Mouse (Mus musculus) kidney, adult 18-20 months (tissue): ENCODE data around the gene Smarcb1.

Experiments
- DNase-seq: peaks from one replicate; pipeline ENCODE4 v3.0.0; 2021

Gene Smarcb1

DNA sequence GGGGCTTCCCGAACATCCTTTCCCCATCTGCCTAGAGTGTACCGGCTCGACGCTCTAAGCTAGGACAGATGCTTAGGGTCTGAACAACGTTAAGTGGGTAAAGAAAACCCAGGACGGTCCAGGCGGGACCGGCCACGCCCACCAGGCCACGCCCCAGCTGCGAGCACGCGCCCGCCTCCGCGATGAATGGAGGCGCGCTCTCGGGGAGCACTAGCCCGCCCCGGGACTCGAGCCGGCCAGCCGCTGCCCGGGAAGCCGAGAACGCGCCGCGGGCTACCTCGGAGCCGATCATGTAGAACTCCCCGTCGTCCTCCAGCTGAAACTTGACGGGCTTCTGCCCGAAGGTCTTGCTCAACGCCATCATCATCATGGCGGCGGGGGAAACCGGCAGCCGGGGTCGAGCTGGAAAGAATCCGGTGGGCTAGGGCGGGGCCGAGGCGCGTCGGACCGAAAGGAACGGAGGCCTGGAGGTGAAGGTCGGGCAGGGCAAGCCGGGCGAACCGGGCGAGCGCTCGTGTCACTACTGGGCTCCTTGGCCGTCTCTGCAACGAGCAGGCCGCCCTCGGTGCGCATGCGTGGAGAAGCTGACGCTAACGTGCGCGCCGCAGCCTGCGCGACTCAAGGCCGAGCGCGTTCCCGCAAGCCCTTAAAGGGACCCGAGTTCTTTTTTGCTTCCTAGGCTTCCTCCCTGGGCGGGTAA lies at the start of gene Smarcb1:
TSS of gene Smarcb1 (minus strand) at position 592 of the 700 bp plus-strand sequence.
- peak; percentile 97 for DNase-seq

DNA sequence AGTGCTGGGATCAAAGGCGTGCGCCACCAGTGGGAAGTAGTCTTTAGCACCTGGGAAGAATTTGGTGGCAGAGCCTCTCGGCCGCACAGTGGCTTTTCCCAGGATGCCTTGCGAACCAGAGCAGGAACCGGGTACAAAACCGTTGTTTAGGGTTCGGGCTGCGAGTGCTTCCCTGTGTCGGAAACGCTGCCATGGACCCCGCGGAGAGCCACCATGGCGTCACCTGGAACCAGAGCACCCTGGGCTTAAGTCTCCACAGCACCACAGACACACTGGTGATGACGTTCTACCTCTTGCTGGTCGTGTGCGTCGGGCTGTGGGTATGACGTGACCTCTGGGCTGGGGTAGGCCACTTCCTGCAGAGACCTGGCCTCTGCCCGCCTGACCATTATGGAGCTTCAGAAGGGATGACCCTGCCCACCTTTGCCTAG lies 33.0 kb upstream of the Smarcb1 start, which contains the start of gene Gm5134:
TSS of gene Gm5134 (plus strand) at position 134 of the 431 bp plus-strand sequence.
- DNase-seq = no peak

DNA sequence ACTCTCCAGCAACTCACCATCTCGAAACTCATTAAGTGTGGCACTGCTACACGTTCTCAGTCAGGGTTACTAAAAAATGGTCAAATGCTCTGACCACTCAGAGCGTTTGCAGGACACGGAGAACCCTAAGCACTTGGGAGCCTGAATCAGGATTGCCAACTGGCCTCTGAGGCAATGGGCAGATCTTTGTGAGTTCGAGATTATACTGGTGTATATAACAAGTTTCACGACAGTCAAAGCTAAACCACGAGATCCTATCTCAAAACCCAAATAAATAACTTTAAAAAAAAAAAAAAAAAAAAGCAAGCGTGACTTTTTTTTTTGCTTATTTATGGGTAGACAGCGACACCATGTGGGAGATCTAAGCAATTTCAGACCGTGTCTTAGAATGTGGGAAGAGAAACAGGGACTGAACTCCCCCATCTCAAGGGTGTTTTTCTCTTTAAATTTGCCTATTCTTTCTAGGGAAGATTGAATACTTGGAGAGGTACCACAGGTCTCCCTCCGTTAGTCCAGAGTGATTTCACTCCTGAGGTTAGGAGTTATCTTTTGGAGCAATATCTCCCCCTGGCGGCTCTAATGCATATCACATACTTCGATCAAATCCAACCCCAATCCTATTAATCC lies 30.1 kb upstream of the Smarcb1 start:
- DNase-seq = peak; percentile 66

DNA sequence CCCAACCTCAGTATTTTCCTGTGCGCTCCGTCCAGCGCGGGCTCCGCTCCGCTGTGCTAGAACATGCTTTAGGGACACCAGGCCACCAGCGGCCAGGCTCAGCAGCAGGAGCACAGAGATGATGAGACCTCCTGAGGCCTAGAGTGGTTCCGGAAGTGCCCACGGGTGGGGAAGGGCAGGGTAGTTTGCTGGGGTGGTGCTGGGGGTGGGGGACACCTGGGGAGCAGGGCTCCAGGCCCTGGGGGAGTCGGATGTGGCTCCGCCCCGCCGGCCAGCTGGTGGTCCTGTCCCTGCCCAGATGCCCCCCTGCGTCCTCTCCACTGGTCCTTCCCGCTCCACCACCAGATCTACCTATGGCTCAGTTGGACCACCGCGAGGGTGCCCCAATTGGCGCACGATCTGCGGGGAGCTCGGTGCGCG lies 29.4 kb upstream of the Smarcb1 start:
- peak; percentile 34 for DNase-seq

DNA sequence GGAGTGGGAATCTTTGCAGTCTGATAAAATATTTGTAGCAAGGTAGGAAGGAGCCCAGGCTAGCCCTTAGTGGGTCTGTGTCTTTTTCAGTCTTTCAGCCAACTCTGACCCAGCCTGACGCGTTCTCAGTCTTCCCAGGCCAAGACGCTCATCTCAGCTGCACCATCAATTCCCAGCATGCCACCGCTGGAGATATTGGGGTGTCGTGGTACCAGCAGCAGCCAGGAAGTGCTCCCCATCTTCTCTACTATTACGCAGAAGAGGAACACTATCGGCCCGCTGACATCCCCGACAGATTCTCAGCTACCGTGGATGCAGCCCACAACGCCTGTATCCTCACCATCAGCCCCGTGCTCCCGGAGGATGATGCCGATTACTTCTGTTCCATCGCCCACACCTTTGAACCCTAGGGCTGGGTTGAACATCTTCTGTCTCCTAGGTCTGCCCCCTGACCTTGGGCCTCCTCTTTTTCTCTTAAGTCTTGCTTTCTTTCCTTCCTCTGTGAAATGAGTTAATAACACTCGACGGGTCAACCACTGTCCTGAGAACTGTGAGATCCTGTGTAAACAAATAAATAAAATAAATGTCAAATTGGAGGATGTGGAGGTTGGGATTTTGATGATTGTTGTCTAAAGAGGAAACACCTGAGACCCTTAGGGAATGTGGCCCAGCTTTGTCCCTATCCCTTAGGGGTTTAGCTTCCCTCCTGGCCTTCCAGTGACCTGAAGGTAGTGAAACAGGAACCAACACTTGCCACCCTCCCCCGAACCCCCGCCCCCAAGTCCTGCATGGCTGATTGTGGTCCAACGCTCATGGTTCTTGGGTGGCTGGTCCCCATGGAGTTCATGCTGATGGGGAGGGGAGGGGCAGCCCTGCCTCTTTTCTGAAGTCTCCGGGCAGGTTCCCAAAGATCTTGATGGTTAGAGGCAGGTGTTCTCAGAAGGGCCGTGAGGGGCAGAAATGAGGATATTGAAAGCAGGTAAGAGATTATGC lies 27.9 kb upstream of the Smarcb1 start:
- DNase-seq = no peak

DNA sequence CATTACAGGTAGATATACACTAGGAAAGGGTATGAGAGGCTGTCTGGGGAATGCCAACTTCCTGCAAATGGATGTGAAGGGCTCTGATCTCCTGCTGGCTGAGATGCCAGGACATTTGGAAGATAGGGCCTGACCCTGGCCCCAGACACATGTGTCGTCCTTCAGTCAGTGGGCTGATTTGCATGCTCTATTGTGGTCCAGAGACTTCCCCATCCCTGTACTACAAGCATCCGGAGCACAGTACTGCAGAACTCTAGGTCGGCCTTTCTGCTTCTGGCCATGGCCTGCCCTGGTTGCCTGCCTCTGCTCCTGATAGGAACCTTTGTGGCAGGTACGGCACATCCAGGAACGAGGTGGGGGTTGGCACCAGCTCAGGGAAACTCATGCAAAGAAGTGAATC lies 26.7 kb upstream of the Smarcb1 start:
- DNase-seq = no peak

DNA sequence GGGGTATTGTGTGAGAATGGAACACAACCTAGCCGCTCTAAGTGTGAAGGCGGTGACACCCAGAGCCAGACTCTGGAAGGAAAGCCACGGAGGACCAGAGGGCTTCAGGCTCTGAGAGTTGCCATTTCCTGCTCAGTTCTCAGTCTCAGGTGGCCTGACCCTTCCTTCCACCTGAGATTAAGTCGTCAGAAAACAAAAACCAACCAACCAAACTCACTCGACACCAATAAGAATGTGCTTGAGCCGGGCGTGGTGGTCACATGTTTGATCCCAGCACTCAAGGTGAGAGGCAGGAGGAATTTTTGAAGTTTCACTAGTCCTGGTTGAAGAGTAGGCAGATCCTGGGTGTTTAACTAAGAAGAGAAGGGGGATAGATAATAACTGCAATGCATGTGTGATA lies 24.5 kb upstream of the Smarcb1 start:
- DNase-seq = no peak

DNA sequence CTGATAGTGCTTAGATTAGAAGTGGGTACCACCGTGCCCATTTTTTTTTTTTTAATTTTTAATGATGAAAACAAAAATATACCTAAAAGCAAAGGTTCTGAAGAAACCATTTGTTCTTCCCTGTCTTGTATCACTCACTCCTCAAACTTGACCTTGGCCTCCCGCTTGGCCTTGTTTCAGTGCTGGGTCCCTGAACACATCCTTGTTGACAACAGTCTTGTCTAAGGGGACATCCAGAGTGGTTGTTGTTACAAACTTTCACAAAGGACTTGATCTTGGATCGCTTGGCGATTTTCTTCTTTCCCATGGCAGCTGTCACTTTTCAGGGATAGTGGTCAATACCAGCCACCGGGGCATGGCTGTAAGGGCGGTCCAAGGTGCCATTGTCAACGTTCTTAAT lies 23.8 kb upstream of the Smarcb1 start:
- no peak for DNase-seq

DNA sequence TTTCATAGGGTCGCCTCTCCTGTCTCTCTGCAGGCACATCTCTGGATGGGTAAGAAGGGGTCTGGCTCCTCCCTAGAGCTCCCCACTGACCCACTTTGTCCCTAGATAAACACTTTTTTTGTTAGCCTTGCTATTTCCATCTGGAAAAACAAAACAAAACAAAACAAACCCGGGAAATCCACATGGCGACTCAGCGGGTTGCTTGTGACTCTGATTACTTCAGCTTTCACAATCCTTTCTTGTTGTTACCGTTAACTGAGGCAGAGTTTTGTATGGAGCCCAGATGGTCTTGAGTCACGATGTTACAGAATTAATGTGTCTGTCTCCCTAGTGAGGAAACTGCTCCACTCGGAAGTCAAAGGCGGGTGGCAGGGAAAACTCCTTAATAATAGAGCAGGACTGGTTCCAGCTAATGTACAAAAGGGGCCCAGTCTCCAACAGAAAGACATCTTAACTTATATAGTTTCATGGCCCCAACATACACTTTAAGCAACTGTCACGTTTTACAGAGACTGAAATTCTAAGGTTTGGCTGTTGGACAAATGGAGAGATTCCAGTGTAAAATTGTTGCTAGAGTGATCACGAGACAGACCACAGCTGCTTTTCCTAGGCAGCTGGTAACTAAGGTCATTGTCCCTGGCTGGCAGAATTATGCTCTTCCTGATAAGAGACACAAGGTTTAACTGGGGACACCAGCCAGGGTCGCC lies 22.8 kb upstream of the Smarcb1 start:
- no peak for DNase-seq

DNA sequence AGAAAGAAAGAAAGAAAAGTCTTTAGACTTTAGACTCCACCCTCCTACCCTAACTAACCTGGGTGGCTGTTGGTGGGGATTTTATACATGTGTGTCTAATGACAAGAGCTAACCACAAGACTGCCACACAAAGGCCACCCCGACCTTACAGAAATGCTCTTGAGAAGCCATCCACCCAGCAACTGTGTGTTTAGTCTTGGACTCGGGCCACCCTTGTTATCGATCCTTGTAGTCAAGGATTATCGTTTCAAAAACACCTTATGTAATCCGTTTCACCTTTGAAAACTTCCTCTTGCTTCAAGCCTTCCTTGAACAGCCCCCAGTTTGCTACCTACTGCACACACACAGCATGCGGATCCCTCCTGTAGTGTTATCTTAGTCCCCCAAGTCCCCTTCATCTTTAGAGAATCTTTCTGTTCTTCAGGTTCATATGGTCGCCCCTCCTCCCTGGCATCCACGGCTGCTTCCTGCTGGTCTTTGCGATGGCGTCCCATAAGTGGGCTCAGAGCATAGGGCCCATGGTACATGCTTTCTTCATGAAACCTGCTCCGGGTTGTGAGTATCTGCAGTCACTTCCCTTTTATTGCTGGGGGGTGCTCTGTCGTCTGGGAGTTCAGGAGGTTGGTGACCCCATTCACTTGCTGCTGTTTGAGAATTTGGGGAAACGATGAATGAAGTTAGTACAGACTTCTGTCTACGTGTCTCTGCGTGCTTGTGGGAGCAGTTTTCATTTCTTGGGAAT lies 21.5 kb upstream of the Smarcb1 start, which contains the start of gene Vpreb3:
TSS of gene Vpreb3 (plus strand) at position 322 of the 742 bp plus-strand sequence.
- no peak for DNase-seq

DNA sequence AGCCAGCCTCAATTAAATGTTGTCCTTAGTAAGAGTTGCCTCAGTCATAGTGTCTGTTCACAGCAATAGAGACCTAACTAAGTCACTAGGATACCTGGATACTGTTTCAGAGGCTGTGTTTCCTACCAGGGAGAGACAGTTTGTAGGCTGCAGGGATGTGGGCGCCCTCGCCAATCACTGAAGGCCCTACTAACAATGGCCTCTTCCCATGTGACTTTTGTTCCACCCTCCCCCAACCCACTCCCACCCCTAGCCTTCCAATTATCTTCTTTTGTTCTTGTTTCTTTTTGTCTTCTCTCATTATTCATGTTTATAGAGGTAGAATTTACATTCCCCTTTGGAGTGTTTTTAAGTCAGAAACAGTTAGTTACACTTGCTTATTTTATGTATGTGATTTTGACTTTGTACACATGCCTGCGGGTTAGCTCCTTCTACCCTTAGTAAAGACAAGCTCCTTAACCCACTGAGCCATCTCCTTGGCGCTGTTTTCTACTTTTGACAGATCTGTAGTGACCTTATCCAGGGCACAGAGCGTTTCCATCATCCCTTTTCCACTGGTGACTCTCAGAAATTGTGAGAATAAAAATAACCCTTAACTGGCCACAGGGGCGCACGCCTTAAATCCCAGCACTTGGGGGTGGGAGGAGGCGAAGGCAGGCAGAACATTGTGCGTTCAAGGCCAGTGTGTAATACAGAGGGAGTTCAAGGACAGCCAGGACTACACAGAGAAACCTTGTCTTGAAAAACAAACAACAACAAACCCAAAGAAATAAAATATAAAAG lies 19.8 kb upstream of the Smarcb1 start:
- DNase-seq = no peak

DNA sequence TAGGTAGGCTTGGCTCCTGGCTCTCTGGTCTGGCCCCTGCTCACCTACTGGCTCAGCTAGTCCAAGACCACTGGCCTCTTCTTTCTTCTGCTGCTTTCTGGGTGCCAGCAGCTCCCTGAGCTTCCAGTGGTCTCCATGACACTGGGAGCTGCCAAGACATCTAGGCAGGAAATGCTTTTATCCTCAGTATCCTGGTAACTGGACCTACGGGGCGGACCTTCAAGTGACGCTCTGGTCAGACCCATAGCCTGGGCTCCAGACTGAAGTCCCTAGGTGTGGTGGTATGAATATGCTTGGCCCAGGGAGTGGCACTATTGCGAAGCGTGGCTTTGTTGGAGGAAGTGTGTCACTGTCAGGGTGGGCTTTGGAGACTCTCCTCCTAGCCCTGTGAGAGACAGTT lies 19.1 kb upstream of the Smarcb1 start, which contains the start of gene Gm867:
TSS of gene Gm867 (minus strand) at position 153 of the 400 bp plus-strand sequence.
- no peak for DNase-seq

DNA sequence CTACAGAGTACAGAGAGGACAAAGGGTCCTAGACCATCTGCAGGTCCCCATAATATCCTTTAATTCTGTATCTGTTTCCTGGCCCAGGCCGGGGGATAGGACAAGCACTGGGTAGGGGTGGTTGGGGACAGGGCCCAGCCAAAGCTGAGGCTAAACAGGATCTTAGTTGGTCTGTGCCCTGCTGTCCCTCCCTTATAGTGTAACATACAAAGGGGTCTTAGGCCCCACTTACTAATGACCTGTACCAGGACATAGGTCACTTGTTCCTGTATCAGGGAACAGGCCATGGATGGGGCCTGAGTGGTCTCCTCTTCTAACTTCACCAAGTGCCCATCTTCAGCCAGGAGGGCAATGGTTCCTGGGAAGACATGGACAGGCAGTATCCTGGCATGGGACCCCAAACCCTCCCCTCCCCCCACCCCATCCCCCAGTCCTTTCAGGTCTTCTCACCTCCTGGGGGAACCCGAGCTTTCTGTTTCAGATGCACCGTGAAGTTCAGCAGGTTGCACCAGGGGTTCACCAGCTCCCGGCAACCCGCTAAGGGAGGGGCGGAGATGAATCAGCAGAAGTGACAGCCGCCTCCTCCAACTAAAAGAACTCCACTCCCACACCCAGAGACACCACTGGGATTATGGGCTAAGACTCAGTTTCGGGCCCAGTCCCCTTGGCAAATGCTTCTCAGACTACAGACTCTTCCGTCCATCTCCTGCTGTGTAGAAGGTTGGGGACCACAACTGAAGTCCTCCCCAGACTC lies 18.2 kb upstream of the Smarcb1 start:
- no peak for DNase-seq

DNA sequence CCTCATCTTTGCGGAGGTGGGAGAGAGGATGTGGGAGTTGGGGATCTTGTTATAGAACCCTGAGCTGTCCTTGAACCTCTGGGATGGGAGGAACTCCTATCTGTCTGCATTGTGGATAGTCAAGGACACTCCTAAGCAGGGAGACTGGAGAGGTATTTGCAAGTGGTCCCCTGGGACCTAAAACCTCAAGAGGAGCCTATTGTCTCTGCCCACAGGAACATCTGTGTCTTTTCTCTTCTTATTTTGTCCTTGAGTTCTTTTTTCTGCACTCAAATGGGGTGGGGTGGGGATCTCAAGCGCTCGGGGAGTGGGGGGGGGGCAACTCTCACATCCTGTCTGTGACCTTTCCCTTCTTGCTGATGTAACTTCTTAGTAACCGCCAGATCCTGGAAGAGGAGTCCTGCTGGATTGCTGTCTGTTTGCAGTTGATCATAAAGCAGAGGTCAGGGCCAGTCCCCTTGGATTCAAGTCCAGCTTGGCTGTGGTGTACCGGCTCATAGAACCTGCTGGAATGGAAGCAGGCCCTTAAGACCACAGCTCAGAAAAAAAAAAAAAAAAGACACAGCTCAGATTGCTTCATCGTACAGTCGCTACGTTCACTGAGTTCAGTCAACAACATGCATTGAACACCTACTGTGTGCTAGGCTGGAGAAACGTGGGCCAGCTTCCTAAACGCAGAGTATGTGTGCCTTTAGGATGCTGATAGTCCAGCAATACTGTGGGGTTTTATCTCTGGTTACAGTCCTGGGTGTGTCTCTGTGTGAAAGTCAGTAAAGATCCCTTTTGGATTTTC lies 16.6 kb upstream of the Smarcb1 start:
- no peak for DNase-seq

DNA sequence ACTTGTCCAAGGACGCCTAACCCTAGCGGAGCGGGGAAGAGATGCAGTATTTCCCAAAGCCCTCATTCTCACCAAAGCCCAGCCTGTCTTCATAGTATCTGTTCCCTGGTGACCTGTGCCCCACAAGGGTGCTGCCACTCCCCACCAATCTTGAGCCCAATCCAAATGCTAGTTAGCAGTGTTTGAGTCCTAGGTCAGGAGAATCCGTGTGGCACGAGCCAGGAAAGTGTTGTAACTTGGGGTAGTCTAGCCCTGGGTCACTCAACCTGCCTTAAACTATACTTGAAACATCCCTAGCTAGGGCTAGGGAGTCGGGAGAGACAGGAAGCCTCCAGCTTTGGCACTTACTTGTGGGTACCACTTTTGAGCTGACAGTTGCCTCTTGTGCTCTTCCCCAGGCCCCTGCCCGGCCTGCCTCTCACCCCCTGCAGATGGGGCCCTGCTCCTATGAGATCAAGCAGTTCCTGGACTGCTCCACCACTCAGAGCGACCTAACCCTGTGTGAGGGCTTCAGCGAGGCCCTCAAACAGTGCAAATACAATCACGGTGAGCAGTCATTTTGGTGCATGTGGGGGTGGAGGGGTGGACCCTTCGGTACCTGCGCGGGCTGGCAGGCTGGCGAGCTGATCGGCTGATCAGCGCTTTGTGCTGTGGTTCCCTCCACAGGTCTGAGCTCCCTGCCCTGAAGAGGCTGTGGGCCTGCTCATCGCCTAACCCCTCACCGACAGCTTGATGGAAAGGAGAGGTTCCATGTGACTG lies 15.7 kb upstream of the Smarcb1 start:
- peak; percentile 34 for DNase-seq

DNA sequence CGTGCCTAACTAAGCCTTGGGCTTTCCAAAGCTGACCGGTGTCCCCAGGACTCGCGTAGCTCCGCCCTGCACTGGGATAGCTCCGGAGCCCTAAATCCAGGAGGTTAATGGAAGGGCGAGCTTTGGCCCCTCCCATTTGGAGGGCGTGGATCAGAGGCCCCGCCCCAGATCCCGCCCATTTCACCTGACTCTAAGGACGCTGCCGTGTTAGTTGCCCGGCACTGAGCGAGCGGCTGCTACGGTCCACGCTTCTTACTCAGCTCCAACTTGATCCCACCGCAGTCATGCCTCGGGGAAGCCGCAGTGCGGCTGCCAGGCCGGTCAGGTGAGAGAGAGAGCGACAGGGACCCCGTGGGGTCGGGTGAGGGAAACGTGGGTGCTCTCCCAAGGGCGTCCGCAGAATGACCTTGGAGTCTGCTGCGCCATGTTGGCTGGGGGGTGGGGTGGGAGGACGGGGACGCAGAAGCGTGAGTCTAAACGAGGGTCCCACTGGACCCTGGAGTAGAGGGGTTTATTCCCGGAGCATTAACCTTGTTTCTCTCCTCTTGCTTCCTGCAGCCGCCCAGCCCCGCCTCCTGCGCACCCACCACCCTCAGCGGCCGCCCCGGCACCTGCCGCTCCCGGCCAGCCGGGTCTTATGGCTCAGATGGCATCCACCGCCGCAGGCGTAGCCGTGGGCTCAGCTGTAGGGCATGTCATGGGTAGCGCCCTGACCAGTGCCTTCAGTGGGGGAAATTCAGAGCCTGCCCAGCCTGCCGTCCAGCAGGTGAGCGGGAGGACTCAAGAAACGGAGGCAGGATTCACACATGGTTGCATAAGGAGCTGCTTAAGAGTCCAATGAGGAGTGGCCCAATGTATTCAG lies 14.5 kb upstream of the Smarcb1 start, which contains the start of gene Mmp11:
TSS of gene Mmp11 (minus strand) at position 817 of the 862 bp plus-strand sequence.
- peak; percentile 89 for DNase-seq

DNA sequence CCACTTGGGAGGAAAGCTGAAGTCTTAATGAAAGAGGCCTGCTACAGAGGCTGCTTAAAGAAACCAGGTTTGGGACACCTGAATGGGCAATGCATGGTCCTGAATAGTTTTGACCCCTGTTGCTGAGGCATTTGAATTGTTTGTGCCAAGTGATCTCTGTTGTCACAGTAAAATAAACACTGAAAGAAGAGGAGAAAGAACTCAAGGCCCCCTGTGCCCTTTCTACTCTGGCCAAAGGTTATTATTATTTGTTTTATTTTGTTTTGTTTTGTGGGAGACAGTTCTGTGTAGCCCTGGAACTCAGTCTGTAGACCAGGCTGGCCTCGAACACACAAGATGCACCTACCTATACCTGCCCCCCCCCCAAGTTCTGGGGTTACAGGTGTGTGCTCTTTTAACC lies 13.6 kb upstream of the Smarcb1 start:
- no peak for DNase-seq
